Mouse (Mus musculus): ENCODE data around the gene Mast3.

Mast3 gene

GRCm38 (mm10) chr8:70775851-70776495 is 28.9 kb downstream of the Mast3 start:
- peak; percentile 54 to 60 for DNase-seq

GRCm38 (mm10) chr8:70775227-70775626 is 29.6 kb downstream of the Mast3 start:
- peak; percentile 38 to 51 for DNase-seq

DNA sequence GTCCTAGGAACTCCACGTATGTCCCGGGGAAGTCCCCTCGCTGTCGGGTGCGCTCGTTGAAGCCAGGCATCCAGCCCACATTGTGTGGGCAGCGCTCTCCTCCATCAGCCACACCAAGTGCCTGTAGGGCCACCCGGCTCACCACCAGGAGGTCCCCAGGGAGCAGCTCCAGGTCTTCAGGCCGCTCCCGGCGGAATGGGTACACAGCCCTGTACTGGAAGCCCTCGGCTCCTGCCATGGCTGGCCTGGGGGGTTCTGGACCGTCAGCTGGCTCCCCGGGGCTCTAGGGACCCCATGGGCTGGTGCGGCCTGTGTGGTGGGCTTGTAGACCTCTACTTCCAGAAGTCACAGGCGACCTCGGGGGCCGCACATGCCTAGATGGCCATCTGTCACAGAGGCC is 30.1 kb downstream of the Mast3 start:
- DNase-seq = peak in 1 of 2 experiments; percentile 44

DNA sequence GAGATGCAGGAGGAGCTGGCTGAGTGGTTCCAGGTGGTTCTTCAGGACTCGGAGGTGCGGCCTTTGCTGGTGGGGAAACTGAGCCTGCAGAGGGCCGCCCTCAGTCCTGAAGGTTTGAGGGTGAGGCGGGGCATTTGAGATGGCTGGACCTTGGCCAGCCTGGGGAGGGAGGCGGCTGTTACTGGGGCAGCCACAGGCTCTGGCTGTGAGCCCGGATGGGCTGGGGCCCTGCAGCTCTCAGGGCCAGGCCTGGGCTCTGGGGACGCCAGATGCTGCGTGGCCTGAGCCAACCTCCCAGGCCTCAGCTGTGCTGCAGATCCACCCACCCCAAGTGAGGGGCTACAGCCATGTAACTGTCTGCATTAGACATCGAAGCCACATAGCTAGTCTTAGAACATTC is 31.0 kb downstream of the Mast3 start:
- DNase-seq = peak; percentile 82 to 89

DNA sequence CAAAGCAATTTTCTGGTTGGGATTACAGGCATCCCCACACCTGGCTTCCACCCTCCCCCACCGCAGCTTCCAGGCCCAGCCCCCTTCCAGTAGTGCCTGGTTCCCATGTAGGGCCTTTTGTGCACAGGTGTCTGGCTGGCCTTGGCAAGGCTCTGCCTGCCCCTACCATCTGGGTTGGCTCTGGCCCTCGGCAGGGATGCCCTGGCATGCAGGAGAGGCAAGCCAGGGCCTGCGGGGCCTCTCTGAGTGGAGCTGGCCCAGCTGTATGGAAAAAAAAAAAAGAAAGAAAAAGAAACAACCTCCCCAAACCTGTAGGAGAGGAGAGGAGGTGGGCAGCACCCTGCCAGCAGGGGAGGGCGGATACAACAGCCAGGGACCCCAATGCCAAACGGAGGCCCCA is 31.4 kb downstream of the Mast3 start:
- DNase-seq = peak; percentile 81 to 85

DNA sequence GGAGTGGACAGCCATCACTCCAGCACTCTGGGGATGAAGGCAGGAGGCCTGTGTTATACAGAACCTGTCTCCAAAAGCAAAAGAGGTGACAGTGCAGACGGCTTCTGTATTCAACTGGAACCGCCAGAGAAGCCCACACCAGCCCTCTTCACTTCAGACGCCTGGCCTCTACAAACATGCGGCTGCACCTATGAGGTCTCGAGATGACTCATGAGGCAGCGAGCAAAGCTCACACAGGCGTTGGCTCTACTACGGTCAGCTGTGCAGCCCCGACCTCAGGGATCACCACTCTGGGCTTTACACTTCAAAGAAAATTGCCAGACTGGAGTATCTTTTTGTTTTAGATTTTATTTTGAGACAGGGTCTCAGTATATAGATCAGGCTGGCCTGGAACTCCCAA is 32.0 kb downstream of the Mast3 start:
- peak in 1 of 2 experiments; percentile 20 for DNase-seq

- DNase-seq = peak in 1 of 2 experiments; percentile 27
These were observed 32.8 kb downstream of the Mast3 start for GRCm38 (mm10) chr8:70772075-70772474.

DNA sequence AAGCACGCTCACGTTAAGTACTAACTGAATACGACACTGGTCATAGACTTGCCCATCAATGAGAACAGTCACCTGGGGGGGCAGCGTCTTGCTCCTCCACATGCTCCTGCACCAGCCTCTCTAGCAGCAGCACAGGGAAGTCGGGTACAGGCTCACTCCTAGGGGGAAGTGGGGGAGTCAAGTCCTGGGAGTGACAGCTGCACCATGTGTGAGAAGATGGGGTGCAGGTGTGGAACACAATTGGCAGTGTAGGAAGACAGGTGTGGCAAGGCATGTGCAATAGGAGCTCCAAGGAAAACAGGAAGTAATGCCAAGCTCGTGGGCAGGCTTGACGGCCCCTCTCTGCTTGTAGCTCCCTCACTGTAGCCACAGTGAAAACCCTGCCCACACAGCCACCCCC is 33.6 kb downstream of the Mast3 start:
- peak in 1 of 2 experiments; percentile 10 for DNase-seq

GRCm38 (mm10) chr8:70770748-70771147 is 34.1 kb downstream of the Mast3 start:
- DNase-seq = no peak

GRCm38 (mm10) chr8:70769858-70770257 is 35.0 kb downstream of the Mast3 start:
- no peak for DNase-seq

GRCm38 (mm10) chr8:70769359-70769758 is 35.5 kb downstream of the Mast3 start:
- peak; percentile 94 to 98 for DNase-seq

- DNase-seq = peak; percentile 20 to 41
These were observed 35.9 kb downstream of the Mast3 start for GRCm38 (mm10) chr8:70768956-70769355.

- peak; percentile 22 to 53 for DNase-seq
These were observed 36.5 kb downstream of the Mast3 start for GRCm38 (mm10) chr8:70768231-70768776.

- peak in 1 of 2 experiments; percentile 31 for DNase-seq
These were observed 37.4 kb downstream of the Mast3 start for GRCm38 (mm10) chr8:70767503-70767902.

- DNase-seq = peak; percentile 61 to 71
These were observed 38.0 kb downstream of the Mast3 start for GRCm38 (mm10) chr8:70766571-70767440.

DNA sequence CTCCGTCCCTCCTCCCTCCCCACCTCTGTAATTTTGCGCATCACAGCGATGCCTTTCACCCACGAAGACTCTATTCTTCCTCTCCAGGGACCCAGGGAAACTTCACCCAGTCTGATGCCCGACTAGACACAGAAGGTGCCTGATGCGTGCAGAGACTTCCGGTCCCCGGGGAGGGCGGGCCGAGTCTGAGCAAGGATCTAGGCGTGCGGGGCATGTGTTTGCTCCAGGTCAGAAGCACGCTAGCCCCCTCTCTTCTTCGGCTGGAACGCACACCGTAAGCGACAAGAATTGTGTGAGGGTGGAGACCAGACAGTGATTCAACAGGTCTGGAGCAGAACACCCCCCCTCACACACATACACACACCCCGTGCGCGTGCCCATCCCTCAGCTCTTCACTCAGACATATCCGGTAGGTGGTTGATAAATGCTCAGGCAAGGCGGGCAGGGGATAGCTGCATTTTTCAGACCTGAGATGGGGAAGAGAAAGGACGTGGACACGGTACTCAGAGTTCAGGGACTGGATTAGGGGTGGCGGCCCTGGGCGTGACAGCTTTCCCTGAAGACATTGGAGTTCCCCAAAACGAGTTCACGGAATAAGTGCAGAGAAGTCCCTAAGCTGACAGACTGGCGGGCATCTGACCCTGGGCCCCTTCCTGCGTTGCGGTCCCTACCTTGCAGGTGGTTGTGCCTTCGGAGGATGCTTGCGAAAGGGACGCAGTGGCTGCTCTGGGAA is 38.9 kb downstream of the Mast3 start:
- DNase-seq = peak in 1 of 2 experiments; percentile 36

- no peak for DNase-seq
These were observed 39.5 kb downstream of the Mast3 start for GRCm38 (mm10) chr8:70765329-70765728.

- DNase-seq = no peak
These were observed 40.2 kb downstream of the Mast3 start for GRCm38 (mm10) chr8:70764676-70765075.

- no peak for DNase-seq
These were observed 40.8 kb downstream of the Mast3 start for GRCm38 (mm10) chr8:70764026-70764425.

GRCm38 (mm10) chr8:70763354-70763753 is 41.5 kb downstream of the Mast3 start:
- DNase-seq = peak; percentile 71 to 83

GRCm38 (mm10) chr8:70762118-70762517 is 42.7 kb downstream of the Mast3 start:
- DNase-seq = peak in 1 of 2 experiments; percentile 12

DNA sequence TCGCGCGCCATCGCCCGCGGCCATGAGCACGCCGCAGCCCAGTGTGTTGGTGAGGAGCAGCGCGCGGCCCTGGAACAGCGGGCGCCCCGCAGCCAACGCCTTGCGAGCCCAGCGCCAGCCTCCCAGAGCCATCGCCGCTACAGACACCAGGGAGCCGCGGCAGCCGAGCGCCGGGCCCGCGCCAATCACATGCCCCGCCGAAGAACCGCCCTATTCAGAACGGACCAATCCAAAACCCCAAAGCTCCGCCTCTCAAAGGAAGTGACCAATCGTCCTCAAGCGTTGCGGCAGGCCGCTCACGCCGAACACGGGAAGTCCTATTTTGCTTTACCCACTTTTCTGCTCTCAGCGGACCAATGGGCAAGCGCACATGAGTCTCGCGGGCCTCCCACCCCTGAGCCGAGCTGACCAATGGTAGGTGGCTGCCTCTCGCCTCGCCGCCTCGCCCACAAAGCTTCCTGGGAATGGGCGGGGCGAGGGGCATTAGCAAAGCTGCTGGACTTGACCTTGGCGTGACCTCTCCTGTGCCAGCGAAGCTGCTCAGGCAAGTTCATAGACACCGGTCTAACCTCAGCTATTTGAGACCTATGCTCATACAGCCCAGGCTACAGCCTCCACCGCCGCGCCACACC is 44.0 kb downstream of the Mast3 start, which contains the start of gene Mpv17l2:
TSS of gene Mpv17l2 (minus strand) at position 172 of the 632 bp plus-strand sequence.
- DNase-seq = peak; percentile 95
